Mouse (Mus musculus) brain, embryonic 18.5 days (tissue): Measurements from ENCODE around the gene Vmn2r3.
"Not testable (repeated sequence)": the region's sequence is repeated elsewhere in the genome, so short reads cannot be mapped to it uniquely, and the experiment has no call there.

Experiments used
- DNase-seq: peaks from one replicate; pipeline ENCODE4 v3.0.0-alpha.2; 2012; ENCODE audit warnings: low read depth, low spot score

Vmn2r3 gene

GRCm38 (mm10) chr3:64289609-64290008 lies at the start of gene Vmn2r3:
Vmn2r3 (minus strand) TSS chr3:64289709.
- no peak for DNase-seq

- DNase-seq: no peak
Observed at GRCm38 (mm10) chr3:64332548-64332947, 43.0 kb upstream of the Vmn2r3 start.

GRCm38 (mm10) chr3:64321824-64322223 lies 32.3 kb upstream of the Vmn2r3 start:
- DNase-seq: no peak

- DNase-seq: no peak
Observed at GRCm38 (mm10) chr3:64306799-64307198, 17.3 kb upstream of the Vmn2r3 start.

- DNase-seq: no peak
Observed at GRCm38 (mm10) chr3:64265762-64266112, 23.8 kb downstream of the Vmn2r3 start.

GRCm38 (mm10) chr3:64265056-64265761 lies 24.3 kb downstream of the Vmn2r3 start:
- not testable (repeated sequence) for DNase-seq

DNA sequence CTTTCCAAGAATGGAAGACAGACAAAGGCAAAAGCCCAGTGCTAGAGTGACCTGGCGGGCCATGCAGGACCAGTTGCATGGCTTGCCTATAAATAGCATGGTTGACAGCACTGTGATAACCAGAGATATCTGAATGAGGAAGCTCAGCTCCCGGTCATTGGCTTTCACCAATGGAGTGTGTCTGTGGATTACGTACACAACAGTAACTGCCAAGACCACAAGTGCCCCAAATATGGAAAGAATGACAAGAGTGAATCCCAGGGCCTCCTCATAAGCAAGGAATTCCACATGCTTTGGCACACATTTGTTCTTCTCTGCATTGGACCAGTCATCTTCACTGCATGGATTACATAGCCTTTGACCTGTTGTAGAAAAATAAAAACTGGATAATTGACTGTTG lies 29.9 kb downstream of the Vmn2r3 start:
- no peak for DNase-seq

- DNase-seq: no peak
Observed at GRCm38 (mm10) chr3:64251646-64252045, 37.9 kb downstream of the Vmn2r3 start.

GRCm38 (mm10) chr3:64250461-64250860 lies 39.0 kb downstream of the Vmn2r3 start:
- not testable (repeated sequence) for DNase-seq

- not testable (repeated sequence) for DNase-seq
Observed at GRCm38 (mm10) chr3:64235459-64235858, 54.0 kb downstream of the Vmn2r3 start.

DNA sequence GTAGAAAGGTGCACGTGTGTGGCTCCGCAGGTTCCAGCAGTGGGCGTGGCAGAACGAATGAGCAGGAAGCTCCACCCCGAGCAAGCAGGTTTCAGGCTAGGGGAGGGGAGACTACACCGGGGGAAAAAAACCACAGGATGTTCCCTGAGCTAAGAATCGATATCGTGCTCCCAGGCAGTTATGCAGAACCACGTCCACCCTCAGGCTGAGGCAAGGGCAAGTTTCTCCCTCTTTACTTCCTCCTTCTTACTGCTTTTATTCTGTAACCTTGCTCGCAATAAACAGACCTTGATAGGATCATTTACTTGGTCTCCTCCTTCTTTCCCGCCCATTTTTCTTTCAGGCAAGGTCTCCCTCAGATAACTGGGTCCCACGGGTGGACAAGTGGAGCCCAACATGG lies 55.9 kb downstream of the Vmn2r3 start:
- DNase-seq: not testable (repeated sequence)

DNA sequence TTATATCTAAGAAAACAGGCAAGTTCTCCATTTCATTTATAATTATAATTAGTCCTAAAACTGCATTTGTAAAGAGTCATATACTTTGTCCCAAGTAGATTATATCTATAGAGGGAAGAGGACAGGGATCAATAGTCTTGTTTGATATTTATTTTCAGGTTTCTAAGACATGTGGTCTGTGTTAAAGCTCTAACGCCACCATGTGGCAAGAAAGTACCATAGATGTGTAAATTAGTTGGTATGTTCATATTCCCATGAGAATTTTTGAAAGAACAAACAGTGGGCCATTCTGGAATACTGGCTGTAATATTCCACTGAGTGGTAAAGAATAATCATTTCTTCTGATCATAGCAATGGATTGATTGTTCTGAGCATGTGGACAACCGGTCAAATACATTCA lies 62.3 kb downstream of the Vmn2r3 start:
- DNase-seq: no peak
